Mouse (Mus musculus) 416B (cell line): ENCODE results near the gene Fam169b.

Experiments
- DNase-seq: peaks from one replicate; pipeline ENCODE4 v3.0.0; 2011; ENCODE audit warnings: low read depth

Fam169b gene

DNA sequence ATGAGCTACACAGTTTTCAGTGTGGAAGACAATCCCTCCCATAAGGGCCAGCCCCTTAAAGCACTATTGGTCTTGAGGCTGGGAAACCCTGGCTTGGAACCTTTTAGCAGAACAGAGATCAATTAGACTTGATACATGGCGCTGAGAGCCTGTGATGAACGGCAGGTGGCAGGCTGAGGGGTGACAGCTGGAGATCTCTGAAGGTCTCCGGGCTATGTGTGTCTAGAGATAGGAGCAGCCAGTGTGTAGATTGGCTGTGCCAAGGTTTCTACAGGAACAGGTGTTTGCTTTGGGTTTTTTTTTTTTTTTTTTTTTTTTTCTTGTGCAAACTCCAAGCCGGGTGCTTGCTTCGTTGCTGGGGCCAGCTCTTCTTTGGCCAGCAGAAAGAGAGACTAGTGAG lies 135.0 kb downstream of the Fam169b start:
- no peak for DNase-seq
